Mouse (Mus musculus): ENCODE data around the gene Tpst1. TPM values are rescaled to one million over a fixed set of nuclear protein-coding genes. Genes with fewer than 3 reads are reported as not detected.

Gene Tpst1
- polyA plus RNA-seq, 1 experiment from 2014 or later: 76.4 TPM

DNA sequence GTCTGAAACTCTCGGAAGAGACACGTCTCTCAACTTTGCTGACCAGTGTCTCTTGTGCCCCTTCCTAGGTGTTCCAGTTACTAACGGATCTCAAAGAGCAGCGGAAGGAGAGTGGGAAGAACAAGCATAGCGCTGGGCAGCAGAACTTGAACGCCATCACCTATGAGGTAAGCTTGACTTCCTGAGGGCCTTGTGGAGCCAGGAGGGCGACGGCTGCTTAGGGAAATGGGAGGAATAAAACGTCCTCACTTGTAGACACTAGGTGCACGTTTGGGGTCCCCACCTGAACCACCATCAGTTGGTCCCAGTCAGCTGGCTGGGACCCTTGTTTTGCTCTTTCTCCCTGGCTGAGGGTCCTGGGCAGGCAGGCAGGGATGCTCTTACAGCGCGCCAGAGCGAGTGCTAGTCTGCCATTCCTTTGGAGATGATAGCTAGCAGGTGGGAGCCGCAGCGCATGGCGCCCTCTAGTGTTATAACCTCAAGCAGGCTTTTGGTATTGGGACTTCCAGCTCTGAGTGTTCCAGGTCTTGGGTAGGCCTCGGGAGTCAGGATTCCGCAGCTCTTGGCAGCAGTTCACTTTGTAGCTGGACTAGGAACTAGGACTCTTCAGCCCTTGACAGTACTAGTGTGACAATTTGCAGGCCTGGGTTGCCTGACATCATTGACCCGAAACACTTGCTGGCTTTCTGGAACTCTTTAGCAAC lies 35.2 kb upstream of the Tpst1 start:
- peak; percentile 70; the same call in 1 of the 2 replicates for ATAC-seq (ENCODE audit: insufficient read depth, low FRiP score)
- peaks cover 6% of the 10 kb centered on the region; the same call in 1 of the 2 replicates for H3K36me3 ChIP-seq (ENCODE audit: control insufficient read depth, insufficient read depth, low read length)

DNA sequence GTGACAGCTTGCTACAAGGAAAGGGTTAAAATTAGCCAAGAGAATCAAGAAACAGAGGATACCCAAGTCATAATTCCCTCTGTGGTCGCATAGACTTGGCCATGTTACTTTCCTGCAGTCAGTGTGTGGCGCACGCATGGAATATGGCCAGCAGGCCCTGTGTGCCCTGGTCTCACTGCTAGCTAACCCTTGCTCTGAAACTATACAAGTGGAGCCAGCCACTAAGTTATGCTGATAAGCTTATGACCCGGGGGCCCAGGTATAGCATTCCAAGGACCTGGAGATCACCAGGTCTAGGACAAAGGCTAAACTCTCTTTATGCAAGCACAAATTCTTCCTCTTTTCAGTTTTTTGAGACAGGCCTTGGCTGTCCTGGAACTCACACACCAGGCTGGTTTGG lies 32.3 kb upstream of the Tpst1 start:
- Histone ChIP-seq H3K4me2 (ENCODE audit: low read depth, low read length) (no peak overlapping the region), H3K4me1 (ENCODE audit: control insufficient read depth, insufficient read depth, low read length) (no peaks in the 10 kb centered on the region), H3K36me3 (ENCODE audit: control insufficient read depth, insufficient read depth, low read length) (peaks cover 10% of the 10 kb centered on the region; the same call in 1 of the 2 replicates), H3K27ac (ENCODE audit: low read length) (no peak overlapping the region), H3K9ac (ENCODE audit: low read length) (no peak overlapping the region), H3K4me3 (replicated peaks; ENCODE audit: low read length) (no peak overlapping the region), H3K9me3 (replicated peaks; ENCODE audit: control insufficient read depth, low read length) (no peaks in the 10 kb centered on the region), H3K27me3 (ENCODE audit: control insufficient read depth, insufficient read depth, low read length) (no peaks in the 10 kb centered on the region)
- ATAC-seq (ENCODE audit: insufficient read depth, low FRiP score): no peak
- WGBS: 88% methylated on average over 4 of the region's 4 CpGs

More for the DNA sequence above, 35.2 kb upstream of the Tpst1 start:
- H3K4me1 ChIP-seq (ENCODE audit: control insufficient read depth, insufficient read depth, low read length): no peaks in the 10 kb centered on the region
- no peak overlapping the region for H3K4me2 ChIP-seq (ENCODE audit: low read depth, low read length)
- 64% methylated on average over 19 of the region's 19 CpGs for WGBS
- no peaks in the 10 kb centered on the region for H3K27me3 ChIP-seq (ENCODE audit: control insufficient read depth, insufficient read depth, low read length)
- no peak overlapping the region for H3K4me3 ChIP-seq (replicated peaks; ENCODE audit: low read length)
- no peak overlapping the region for H3K9ac ChIP-seq (ENCODE audit: low read length)
- no peaks in the 10 kb centered on the region for H3K9me3 ChIP-seq (replicated peaks; ENCODE audit: control insufficient read depth, low read length)
- no peak overlapping the region for H3K27ac ChIP-seq (ENCODE audit: low read length)

DNA sequence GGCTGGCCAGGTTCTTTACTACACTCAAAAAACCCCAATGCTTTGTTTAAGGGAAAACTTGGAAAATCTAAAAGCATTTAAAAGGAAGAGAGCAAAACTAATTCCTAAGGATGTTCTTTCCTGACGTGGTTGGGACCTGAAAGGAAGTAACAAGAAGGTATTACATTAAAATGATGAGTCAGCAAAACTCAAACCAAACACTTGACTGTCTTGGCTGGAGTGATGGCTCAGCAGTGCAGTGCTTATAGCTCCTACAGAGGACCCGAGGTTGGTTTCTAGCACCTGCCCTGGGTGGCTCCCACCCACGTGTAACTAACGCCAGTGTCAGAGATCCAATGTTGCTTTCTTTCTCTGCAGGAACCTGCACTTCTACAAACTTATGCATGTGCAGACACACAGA lies 31.9 kb upstream of the Tpst1 start:
- Histone ChIP-seq H3K9ac (ENCODE audit: low read length) (no peak overlapping the region), H3K36me3 (ENCODE audit: control insufficient read depth, insufficient read depth, low read length) (peaks cover 10% of the 10 kb centered on the region; the same call in 1 of the 2 replicates), H3K27ac (ENCODE audit: low read length) (no peak overlapping the region), H3K4me1 (ENCODE audit: control insufficient read depth, insufficient read depth, low read length) (no peaks in the 10 kb centered on the region), H3K4me3 (replicated peaks; ENCODE audit: low read length) (no peak overlapping the region), H3K9me3 (replicated peaks; ENCODE audit: control insufficient read depth, low read length) (no peaks in the 10 kb centered on the region), H3K27me3 (ENCODE audit: control insufficient read depth, insufficient read depth, low read length) (no peaks in the 10 kb centered on the region), H3K4me2 (ENCODE audit: low read depth, low read length) (no peak overlapping the region)
- 83% methylated on average over 4 of the region's 4 CpGs for WGBS
- ATAC-seq (ENCODE audit: insufficient read depth, low FRiP score): no peak

DNA sequence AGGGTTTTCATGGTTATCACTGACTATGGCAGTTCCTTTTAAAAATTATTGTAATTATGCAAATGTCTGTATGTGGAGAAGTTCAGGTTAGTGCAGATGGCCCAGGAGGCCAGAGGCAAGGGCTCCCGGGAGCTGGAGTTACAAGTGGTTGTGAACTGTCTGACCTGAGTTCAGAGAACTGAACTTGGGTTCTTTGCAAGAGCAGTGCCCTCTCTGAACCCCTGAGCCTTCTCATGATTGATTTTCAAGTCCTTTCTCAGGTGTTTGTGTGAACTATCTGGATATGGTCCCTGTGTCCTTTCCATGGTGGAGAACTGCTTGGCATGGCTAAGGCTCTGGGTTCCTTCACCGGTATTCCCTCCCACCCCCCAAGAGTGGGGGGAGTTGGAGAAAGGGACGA lies 29.4 kb upstream of the Tpst1 start:
- Histone ChIP-seq H3K9ac (ENCODE audit: low read length) (no peak overlapping the region), H3K27me3 (ENCODE audit: control insufficient read depth, insufficient read depth, low read length) (no peaks in the 10 kb centered on the region), H3K4me2 (ENCODE audit: low read depth, low read length) (no peak overlapping the region), H3K36me3 (ENCODE audit: control insufficient read depth, insufficient read depth, low read length) (peaks cover 7% of the 10 kb centered on the region; the same call in 1 of the 2 replicates), H3K4me1 (ENCODE audit: control insufficient read depth, insufficient read depth, low read length) (no peaks in the 10 kb centered on the region), H3K9me3 (replicated peaks; ENCODE audit: control insufficient read depth, low read length) (no peaks in the 10 kb centered on the region), H3K4me3 (replicated peaks; ENCODE audit: low read length) (no peak overlapping the region), H3K27ac (ENCODE audit: low read length) (no peak overlapping the region)
- 81% methylated on average over 3 of the region's 3 CpGs for WGBS
- no peak for ATAC-seq (ENCODE audit: insufficient read depth, low FRiP score)

- Histone ChIP-seq H3K27me3 (ENCODE audit: control insufficient read depth, insufficient read depth, low read length) (no peaks in the 10 kb centered on the region), H3K4me3 (replicated peaks; ENCODE audit: low read length) (no peak overlapping the region), H3K4me1 (ENCODE audit: control insufficient read depth, insufficient read depth, low read length) (no peaks in the 10 kb centered on the region), H3K9ac (ENCODE audit: low read length) (no peak overlapping the region), H3K27ac (ENCODE audit: low read length) (no peak overlapping the region), H3K4me2 (ENCODE audit: low read depth, low read length) (no peak overlapping the region), H3K9me3 (replicated peaks; ENCODE audit: control insufficient read depth, low read length) (no peaks in the 10 kb centered on the region), H3K36me3 (ENCODE audit: control insufficient read depth, insufficient read depth, low read length) (peaks cover 7% of the 10 kb centered on the region; the same call in 1 of the 2 replicates)
- ATAC-seq (ENCODE audit: insufficient read depth, low FRiP score): no peak
- 63% methylated on average over 7 of the region's 7 CpGs for WGBS
These were observed 28.9 kb upstream of the Tpst1 start for GRCm38 (mm10) chr5:130044201-130044695.

GRCm38 (mm10) chr5:130046100-130046499 lies 27.0 kb upstream of the Tpst1 start:
- Histone ChIP-seq H3K9ac (ENCODE audit: low read length) (no peak overlapping the region), H3K36me3 (ENCODE audit: control insufficient read depth, insufficient read depth, low read length) (peaks cover 7% of the 10 kb centered on the region; the same call in 1 of the 2 replicates), H3K9me3 (replicated peaks; ENCODE audit: control insufficient read depth, low read length) (no peaks in the 10 kb centered on the region), H3K4me3 (replicated peaks; ENCODE audit: low read length) (no peak overlapping the region), H3K27ac (ENCODE audit: low read length) (no peak overlapping the region), H3K4me2 (ENCODE audit: low read depth, low read length) (no peak overlapping the region), H3K4me1 (ENCODE audit: control insufficient read depth, insufficient read depth, low read length) (no peaks in the 10 kb centered on the region), H3K27me3 (ENCODE audit: control insufficient read depth, insufficient read depth, low read length) (no peaks in the 10 kb centered on the region)
- no peak for ATAC-seq (ENCODE audit: insufficient read depth, low FRiP score)
- WGBS: 80% methylated on average over 7 of the region's 7 CpGs

GRCm38 (mm10) chr5:130046589-130046988 lies 26.5 kb upstream of the Tpst1 start:
- Histone ChIP-seq H3K4me2 (ENCODE audit: low read depth, low read length) (no peak overlapping the region), H3K4me1 (ENCODE audit: control insufficient read depth, insufficient read depth, low read length) (no peaks in the 10 kb centered on the region), H3K27me3 (ENCODE audit: control insufficient read depth, insufficient read depth, low read length) (no peaks in the 10 kb centered on the region), H3K9me3 (replicated peaks; ENCODE audit: control insufficient read depth, low read length) (no peaks in the 10 kb centered on the region), H3K27ac (ENCODE audit: low read length) (no peak overlapping the region), H3K9ac (ENCODE audit: low read length) (no peak overlapping the region), H3K36me3 (ENCODE audit: control insufficient read depth, insufficient read depth, low read length) (peaks cover 7% of the 10 kb centered on the region; the same call in 1 of the 2 replicates), H3K4me3 (replicated peaks; ENCODE audit: low read length) (no peak overlapping the region)
- ATAC-seq (ENCODE audit: insufficient read depth, low FRiP score): no peak
- 90% methylated on average over 10 of the region's 10 CpGs for WGBS

GRCm38 (mm10) chr5:130047013-130047412 lies 26.1 kb upstream of the Tpst1 start:
- 75% methylated on average over 6 of the region's 6 CpGs for WGBS
- Histone ChIP-seq H3K27me3 (ENCODE audit: control insufficient read depth, insufficient read depth, low read length) (no peaks in the 10 kb centered on the region), H3K36me3 (ENCODE audit: control insufficient read depth, insufficient read depth, low read length) (peaks cover 7% of the 10 kb centered on the region; the same call in 1 of the 2 replicates), H3K27ac (ENCODE audit: low read length) (no peak overlapping the region), H3K9ac (ENCODE audit: low read length) (no peak overlapping the region), H3K4me3 (replicated peaks; ENCODE audit: low read length) (no peak overlapping the region), H3K4me1 (ENCODE audit: control insufficient read depth, insufficient read depth, low read length) (no peaks in the 10 kb centered on the region), H3K9me3 (replicated peaks; ENCODE audit: control insufficient read depth, low read length) (no peaks in the 10 kb centered on the region), H3K4me2 (ENCODE audit: low read depth, low read length) (no peak overlapping the region)
- ATAC-seq (ENCODE audit: insufficient read depth, low FRiP score): no peak

DNA sequence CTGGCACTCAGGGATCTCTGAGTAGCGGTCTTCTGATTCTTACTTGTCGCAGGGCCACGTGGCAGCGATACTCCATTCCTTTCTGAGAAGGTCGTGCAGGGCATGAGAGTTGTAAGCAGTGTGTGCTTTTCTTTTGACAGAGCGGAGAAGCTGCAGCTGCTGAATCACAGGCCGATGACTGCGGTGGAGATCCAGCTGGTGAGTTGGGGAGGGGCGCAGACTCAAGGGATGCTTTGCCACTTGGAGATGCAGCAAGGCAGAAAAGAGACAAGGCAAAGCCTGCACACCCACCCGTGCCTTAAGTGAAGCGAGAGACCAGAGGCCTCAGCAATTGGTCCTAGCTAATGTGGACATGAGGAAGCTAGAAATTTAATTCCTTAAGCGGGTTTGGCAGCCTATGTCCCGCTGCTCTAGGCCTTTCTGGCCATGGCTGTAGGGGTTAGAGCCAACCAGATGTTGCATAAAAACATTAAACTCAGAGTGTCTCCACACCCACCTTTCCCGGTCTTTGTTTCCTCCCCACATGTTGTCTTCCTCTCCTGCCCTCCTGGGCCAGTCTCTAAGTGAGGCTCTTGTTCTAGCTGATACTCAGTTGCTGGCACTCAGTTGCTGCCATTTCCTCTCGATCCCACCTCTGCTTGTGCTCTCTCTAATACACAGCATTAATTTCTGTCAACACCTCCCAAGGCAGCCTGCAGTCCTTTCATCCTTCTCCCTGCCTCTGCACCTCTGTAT lies 24.2 kb upstream of the Tpst1 start:
- H3K4me3 ChIP-seq (replicated peaks; ENCODE audit: low read length): no peak overlapping the region
- no peaks in the 10 kb centered on the region for H3K4me1 ChIP-seq (ENCODE audit: control insufficient read depth, insufficient read depth, low read length)
- H3K4me2 ChIP-seq (ENCODE audit: low read depth, low read length): no peak overlapping the region
- 56% methylated on average over 15 of the region's 15 CpGs for WGBS
- peak overlapping the region; percentile 72 for H3K27ac ChIP-seq (ENCODE audit: low read length)
- no peaks in the 10 kb centered on the region for H3K27me3 ChIP-seq (ENCODE audit: control insufficient read depth, insufficient read depth, low read length)
- H3K9me3 ChIP-seq (replicated peaks; ENCODE audit: control insufficient read depth, low read length): no peaks in the 10 kb centered on the region
- no peak overlapping the region for H3K9ac ChIP-seq (ENCODE audit: low read length)
- ATAC-seq (ENCODE audit: insufficient read depth, low FRiP score): peak; percentile 84
- H3K36me3 ChIP-seq (ENCODE audit: control insufficient read depth, insufficient read depth, low read length): no peaks in the 10 kb centered on the region

Measured in stomach, embryonic 16.5 days (tissue).